Mouse (Mus musculus) G1E-ER4 (cell line): ENCODE results near the gene E2f1. TPM values are rescaled to one million over a fixed set of nuclear protein-coding genes. Genes with fewer than 3 reads are reported as not detected.

ENCODE experiments used
- GATA1 ChIP-seq: IDR thresholded peaks from one replicate; pipeline ENCODE4 v1.8.0; 2012; ENCODE audit warnings: low read length, inconsistent platforms
- polyA plus RNA-seq: library from polyadenylated mRNA; stranded (reverse); fragments of >175 nt; gene quantifications from 2 replicates; pipeline ENCODE4 v1.2.3, GENCODE M21; 2012

E2f1 gene
- polyA plus RNA-seq, 1 experiment, result 90.7 TPM

- no peak for TF ChIP-seq GATA1
These were observed 21.5 kb upstream of the E2f1 start for GRCm38 (mm10) chr2:154591239-154591638.

- TF ChIP-seq GATA1, result no peak
These were observed 19.4 kb upstream of the E2f1 start for GRCm38 (mm10) chr2:154589051-154589450.

GRCm38 (mm10) chr2:154586405-154586804 is 16.7 kb upstream of the E2f1 start:
- no peak for TF ChIP-seq GATA1

- TF ChIP-seq GATA1, result no peak
These were observed 15.4 kb upstream of the E2f1 start for GRCm38 (mm10) chr2:154584931-154585601.

GRCm38 (mm10) chr2:154583906-154584872 is 14.5 kb upstream of the E2f1 start:
- no peak for TF ChIP-seq GATA1

- no peak for TF ChIP-seq GATA1
These were observed 11.7 kb upstream of the E2f1 start for GRCm38 (mm10) chr2:154581421-154581820.

- no peak for TF ChIP-seq GATA1
These were observed 10.9 kb upstream of the E2f1 start for GRCm38 (mm10) chr2:154580586-154580985.

GRCm38 (mm10) chr2:154577744-154578067 is 8.0 kb upstream of the E2f1 start:
- no peak for TF ChIP-seq GATA1

GRCm38 (mm10) chr2:154576876-154577743 is 7.4 kb upstream of the E2f1 start:
- TF ChIP-seq GATA1, result no peak

- no peak for TF ChIP-seq GATA1
These were observed 4.6 kb upstream of the E2f1 start for GRCm38 (mm10) chr2:154574271-154574670.

GRCm38 (mm10) chr2:154572996-154573395 is 3.3 kb upstream of the E2f1 start:
- no peak for TF ChIP-seq GATA1

GRCm38 (mm10) chr2:154571976-154572375 is 2.3 kb upstream of the E2f1 start:
- TF ChIP-seq GATA1, result no peak

- no peak for TF ChIP-seq GATA1
These were observed 1.6 kb upstream of the E2f1 start for GRCm38 (mm10) chr2:154571266-154571665.

- no peak for TF ChIP-seq GATA1
These were observed 974 bp upstream of the E2f1 start for GRCm38 (mm10) chr2:154570666-154571065.

GRCm38 (mm10) chr2:154569071-154569748 is 482 bp downstream of the E2f1 start:
- TF ChIP-seq GATA1, result no peak
